Mouse (Mus musculus): ENCODE results near the gene Olfr982. TPM values are rescaled to one million over a fixed set of nuclear protein-coding genes. Genes with fewer than 3 reads are reported as not detected.

Olfr982 gene
- polyA plus RNA-seq, 1 experiment from 2014 or later, result not detected

GRCm38 (mm10) chr9:40117287-40117659, 43.6 kb downstream of the Olfr982 start:
- no peaks in the 10 kb centered on the region for H3K4me1 ChIP-seq (replicated peaks; ENCODE audit: control insufficient read depth, insufficient read depth)
- ATAC-seq (ENCODE audit: low FRiP score, low TSS enrichment), result no peak
- peak overlapping the region; percentile 20 for H3K4me2 ChIP-seq (replicated peaks; ENCODE audit: low read depth)
- H3K9me3 ChIP-seq (ENCODE audit: control insufficient read depth, low read length), result no peaks in the 10 kb centered on the region
- no peak overlapping the region for H3K4me3 ChIP-seq (ENCODE audit: low read depth, low read length)
- no peaks in the 10 kb centered on the region for H3K36me3 ChIP-seq (ENCODE audit: control insufficient read depth, insufficient read depth, low read length)
- no peaks in the 10 kb centered on the region for H3K27me3 ChIP-seq (ENCODE audit: control insufficient read depth, insufficient read depth, low read length)
- TF ChIP-seq EP300 (optimal IDR thresholded peaks at IDR 0.05), result no peak
- no peak for TF ChIP-seq CTCF (IDR thresholded peaks at IDR 0.05; ENCODE audit: low read depth)
- 55% methylated on average over 5 of the region's 5 CpGs for WGBS
- no peak for DNase-seq (ENCODE audit: low spot score)
- no peak overlapping the region for H3K27ac ChIP-seq (replicated peaks)
- H3K9ac ChIP-seq (ENCODE audit: low read length), result no peak overlapping the region

Other genes with a start within 250 kb of the Olfr982 start
- not detected in 2 replicates for gene Olfr971, start 237.0 kb upstream of the Olfr982 start, polyA plus RNA-seq (2015; fragmentation: Nextera tagmentation; extraction: Ambion mirVana)
- not detected in 2 replicates for gene Olfr972, start 207.4 kb upstream of the Olfr982 start, polyA plus RNA-seq (2015; fragmentation: Nextera tagmentation; extraction: Ambion mirVana)
- gene Olfr229, start 166.5 kb upstream of the Olfr982 start, polyA plus RNA-seq (2015; fragmentation: Nextera tagmentation; extraction: Ambion mirVana), result not detected in 2 replicates
- gene Olfr974, start 136.3 kb upstream of the Olfr982 start, polyA plus RNA-seq (2015; fragmentation: Nextera tagmentation; extraction: Ambion mirVana), result not detected in 2 replicates
- not detected in 2 replicates for gene Olfr975, start 121.8 kb upstream of the Olfr982 start, polyA plus RNA-seq (2015; fragmentation: Nextera tagmentation; extraction: Ambion mirVana)
- gene Olfr976, start 112.7 kb upstream of the Olfr982 start, polyA plus RNA-seq (2015; fragmentation: Nextera tagmentation; extraction: Ambion mirVana), result not detected in 2 replicates
- gene Olfr978, start 81.7 kb upstream of the Olfr982 start, polyA plus RNA-seq (2015; fragmentation: Nextera tagmentation; extraction: Ambion mirVana), result not detected in 2 replicates
- gene Olfr979, start 70.4 kb upstream of the Olfr982 start, polyA plus RNA-seq (2015; fragmentation: Nextera tagmentation; extraction: Ambion mirVana), result not detected in 2 replicates
- not detected in 2 replicates for gene Olfr980, start 64.2 kb upstream of the Olfr982 start, polyA plus RNA-seq (2015; fragmentation: Nextera tagmentation; extraction: Ambion mirVana)
- gene Olfr981, start 52.4 kb upstream of the Olfr982 start, polyA plus RNA-seq (2015; fragmentation: Nextera tagmentation; extraction: Ambion mirVana), result 0.02 TPM in 1 of 2 replicates, not detected in the other
- not detected in 2 replicates for gene Olfr983, start 19.8 kb downstream of the Olfr982 start, polyA plus RNA-seq (2015; fragmentation: Nextera tagmentation; extraction: Ambion mirVana)
- not detected in 2 replicates for gene Olfr984, start 40.4 kb downstream of the Olfr982 start, polyA plus RNA-seq (2015; fragmentation: Nextera tagmentation; extraction: Ambion mirVana)
- gene Olfr985, start 56.4 kb downstream of the Olfr982 start, polyA plus RNA-seq (2015; fragmentation: Nextera tagmentation; extraction: Ambion mirVana), result not detected in 2 replicates
- gene Tmem225, start 74.3 kb downstream of the Olfr982 start, polyA plus RNA-seq (2015; fragmentation: Nextera tagmentation; extraction: Ambion mirVana), result not detected in 2 replicates
- not detected in 2 replicates for gene Olfr986, start 107.1 kb downstream of the Olfr982 start, polyA plus RNA-seq (2015; fragmentation: Nextera tagmentation; extraction: Ambion mirVana)
- gene Zfp202, start 118.5 kb downstream of the Olfr982 start, polyA plus RNA-seq (2015; fragmentation: Nextera tagmentation; extraction: Ambion mirVana), result 1.6 and 2.1 TPM in 2 replicates
- 2.0 and 2.9 TPM in 2 replicates for gene Scn3b, start 195.4 kb downstream of the Olfr982 start, polyA plus RNA-seq (2015; fragmentation: Nextera tagmentation; extraction: Ambion mirVana)

Measured in stomach, postnatal 0 days (tissue).